Mouse (Mus musculus): ENCODE results near the gene Arhgap31. TPM values are rescaled to one million over a fixed set of nuclear protein-coding genes. Genes with fewer than 3 reads are reported as not detected.
A peak's percentile ranks its signal among the peaks of the same experiment; 100 is the strongest.

The Arhgap31 gene
- total and polyA plus RNA-seq, 2 experiments from 2014 or later = 15.7 to 60.6 TPM

DNA sequence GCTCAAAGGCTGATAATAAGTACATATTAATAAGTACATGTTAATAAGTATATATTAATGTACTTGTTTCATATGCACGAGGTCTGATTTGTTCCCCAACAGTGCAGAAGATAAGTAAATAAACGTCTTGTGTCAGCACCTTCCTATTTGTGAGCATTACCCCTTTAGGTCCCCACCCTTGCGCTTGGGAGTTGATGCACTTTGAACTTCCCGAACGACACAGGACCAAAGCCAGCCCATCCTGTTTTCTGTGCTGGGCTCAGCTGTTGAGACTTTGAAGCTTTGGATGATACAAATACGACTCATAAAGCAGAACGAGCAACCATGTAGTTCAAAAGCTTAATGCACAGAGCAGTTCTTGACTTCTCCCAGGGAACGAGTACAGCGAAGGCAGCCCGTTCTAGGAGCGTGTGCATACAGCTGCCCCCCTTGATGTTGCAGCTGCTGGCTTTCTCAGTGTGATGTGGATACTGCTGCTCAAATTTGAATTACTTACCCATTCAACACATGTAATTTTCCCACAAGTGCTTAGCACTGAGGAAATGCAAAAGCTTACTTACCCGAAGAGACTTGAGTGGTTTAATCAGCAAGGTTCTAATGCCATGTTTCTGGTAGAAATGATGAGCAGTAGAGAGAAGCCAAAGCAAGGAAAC lies 120.9 kb downstream of the Arhgap31 start:
- ATAC-seq (ENCODE audit: insufficient read depth, low read depth) (no peak), DNase-seq (ENCODE audit: low spot score) (no peak)
- Histone ChIP-seq H3K9ac (replicated peaks; ENCODE audit: low read depth, low read length) (no peak overlapping the region), H3K4me2 (ENCODE audit: low read depth, low read length) (no peak overlapping the region), H3K27me3 (ENCODE audit: control insufficient read depth, insufficient read depth, low read length) (no peaks in the 10 kb centered on the region), H3K4me3 (ENCODE audit: low read depth, low read length) (no peak overlapping the region), H3K36me3 (replicated peaks; ENCODE audit: control insufficient read depth, insufficient read depth, low read length) (peaks cover 50% of the 10 kb centered on the region), H3K9me3 (replicated peaks; ENCODE audit: control insufficient read depth, low read length) (no peaks in the 10 kb centered on the region), H3K4me1 (ENCODE audit: control insufficient read depth, insufficient read depth) (no peaks in the 10 kb centered on the region; the same call in 1 of the 2 replicates), H3K27ac (ENCODE audit: low read depth) (no peak overlapping the region; the same call in 1 of the 2 replicates)
- TF ChIP-seq EP300 (IDR thresholded peaks at IDR 0.05; ENCODE audit: low read depth) = no peak
- TF ChIP-seq CTCF (IDR thresholded peaks at IDR 0.05; ENCODE audit: low read depth) = no peak
- WGBS = 76% methylated on average over 12 of the region's 12 CpGs

DNA sequence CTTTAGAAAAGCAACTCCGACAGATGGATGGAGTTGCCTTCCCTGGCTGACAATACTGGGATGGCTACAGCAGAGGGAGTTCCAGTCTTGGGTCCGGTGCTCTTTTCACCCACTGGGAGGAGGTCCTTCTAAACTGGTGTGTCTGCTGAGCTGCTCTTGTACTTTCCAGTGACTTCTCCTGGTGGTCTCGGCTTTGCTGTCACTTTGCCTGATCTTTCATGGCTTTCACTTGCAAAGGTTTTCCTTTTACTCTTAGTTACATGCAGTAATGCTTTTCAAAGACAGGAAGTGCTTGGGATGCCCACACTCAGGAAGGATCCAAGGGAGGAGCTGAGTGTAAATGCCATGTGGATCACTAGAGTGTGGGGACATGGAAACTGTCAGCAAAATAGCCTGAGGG lies 121.6 kb downstream of the Arhgap31 start:
- peaks cover 56% of the 10 kb centered on the region for H3K36me3 ChIP-seq (replicated peaks; ENCODE audit: control insufficient read depth, insufficient read depth, low read length)
- no peak overlapping the region for H3K27ac ChIP-seq (ENCODE audit: low read depth)
- no peak for ATAC-seq (ENCODE audit: insufficient read depth, low read depth)
- no peaks in the 10 kb centered on the region; the same call in 1 of the 2 replicates for H3K4me1 ChIP-seq (ENCODE audit: control insufficient read depth, insufficient read depth)
- DNase-seq (ENCODE audit: low spot score) = no peak
- TF ChIP-seq CTCF (IDR thresholded peaks at IDR 0.05; ENCODE audit: low read depth) (peak; percentile 20; the same call in 1 of the 2 replicates), EP300 (IDR thresholded peaks at IDR 0.05; ENCODE audit: low read depth) (no peak)
- 43% methylated on average over 3 of the region's 3 CpGs for whole genome bisulfite sequencing
- H3K27me3 ChIP-seq (ENCODE audit: control insufficient read depth, insufficient read depth, low read length) = no peaks in the 10 kb centered on the region
- no peak overlapping the region for H3K4me3 ChIP-seq (ENCODE audit: low read depth, low read length)
- no peak overlapping the region for H3K4me2 ChIP-seq (ENCODE audit: low read depth, low read length)
- no peak overlapping the region for H3K9ac ChIP-seq (replicated peaks; ENCODE audit: low read depth, low read length)
- H3K9me3 ChIP-seq (replicated peaks; ENCODE audit: control insufficient read depth, low read length) = no peaks in the 10 kb centered on the region

DNA sequence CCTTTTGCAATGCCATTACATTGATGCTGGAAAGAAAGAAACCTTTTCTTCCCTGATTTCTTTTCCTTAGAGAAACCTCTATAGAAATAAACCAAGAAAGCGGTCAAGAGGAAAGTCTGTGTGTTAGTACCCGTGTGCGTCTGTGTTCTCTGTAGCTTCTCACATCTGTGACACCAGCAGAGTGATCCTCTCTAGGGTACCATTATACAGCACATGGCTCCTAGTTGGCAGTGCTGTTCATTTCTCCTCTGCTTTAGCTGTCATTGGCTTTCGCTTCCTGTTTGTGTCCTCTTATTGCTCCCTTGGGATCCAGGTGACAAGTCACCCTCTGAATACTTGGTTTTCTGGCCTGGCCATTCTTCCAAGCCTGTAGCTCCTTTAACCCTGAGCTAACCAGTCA lies 125.5 kb downstream of the Arhgap31 start:
- peaks cover 91% of the 10 kb centered on the region for H3K36me3 ChIP-seq (replicated peaks; ENCODE audit: control insufficient read depth, insufficient read depth, low read length)
- DNase-seq (ENCODE audit: low spot score) = no peak
- TF ChIP-seq EP300 (IDR thresholded peaks at IDR 0.05; ENCODE audit: low read depth) (no peak), CTCF (IDR thresholded peaks at IDR 0.05; ENCODE audit: low read depth) (no peak)
- H3K4me3 ChIP-seq (ENCODE audit: low read depth, low read length) = no peak overlapping the region
- H3K9ac ChIP-seq (replicated peaks; ENCODE audit: low read depth, low read length) = no peak overlapping the region
- no peak for ATAC-seq (ENCODE audit: insufficient read depth, low read depth)
- no peaks in the 10 kb centered on the region for H3K27me3 ChIP-seq (ENCODE audit: control insufficient read depth, insufficient read depth, low read length)
- 82% methylated on average over 4 of the region's 4 CpGs for WGBS
- no peaks in the 10 kb centered on the region for H3K9me3 ChIP-seq (replicated peaks; ENCODE audit: control insufficient read depth, low read length)
- no peaks in the 10 kb centered on the region; the same call in 1 of the 2 replicates for H3K4me1 ChIP-seq (ENCODE audit: control insufficient read depth, insufficient read depth)
- no peak overlapping the region for H3K27ac ChIP-seq (ENCODE audit: low read depth)
- no peak overlapping the region for H3K4me2 ChIP-seq (ENCODE audit: low read depth, low read length)

- Histone ChIP-seq H3K27ac (ENCODE audit: low read depth) (no peak overlapping the region), H3K4me3 (ENCODE audit: low read depth, low read length) (no peak overlapping the region), H3K4me2 (ENCODE audit: low read depth, low read length) (no peak overlapping the region), H3K9me3 (replicated peaks; ENCODE audit: control insufficient read depth, low read length) (no peaks in the 10 kb centered on the region), H3K4me1 (ENCODE audit: control insufficient read depth, insufficient read depth) (no peaks in the 10 kb centered on the region; the same call in 1 of the 2 replicates), H3K36me3 (replicated peaks; ENCODE audit: control insufficient read depth, insufficient read depth, low read length) (peaks cover 91% of the 10 kb centered on the region), H3K9ac (replicated peaks; ENCODE audit: low read depth, low read length) (no peak overlapping the region), H3K27me3 (ENCODE audit: control insufficient read depth, insufficient read depth, low read length) (no peaks in the 10 kb centered on the region)
- no peak for DNase-seq (ENCODE audit: low spot score)
- ATAC-seq (ENCODE audit: insufficient read depth, low read depth) = peak; percentile 51; the same call in 1 of the 2 replicates
- 46% methylated on average over 5 of the region's 5 CpGs for WGBS
- TF ChIP-seq CTCF (IDR thresholded peaks at IDR 0.05; ENCODE audit: low read depth) (no peak), EP300 (IDR thresholded peaks at IDR 0.05; ENCODE audit: low read depth) (no peak)
Observed at GRCm38 (mm10) chr16:38587163-38587562, 125.9 kb downstream of the Arhgap31 start.

- Histone ChIP-seq H3K4me1 (ENCODE audit: control insufficient read depth, insufficient read depth) (no peaks in the 10 kb centered on the region; the same call in 1 of the 2 replicates), H3K4me2 (ENCODE audit: low read depth, low read length) (no peak overlapping the region), H3K27me3 (ENCODE audit: control insufficient read depth, insufficient read depth, low read length) (no peaks in the 10 kb centered on the region), H3K27ac (ENCODE audit: low read depth) (no peak overlapping the region), H3K36me3 (replicated peaks; ENCODE audit: control insufficient read depth, insufficient read depth, low read length) (peaks cover 88% of the 10 kb centered on the region), H3K9ac (replicated peaks; ENCODE audit: low read depth, low read length) (no peak overlapping the region), H3K9me3 (replicated peaks; ENCODE audit: control insufficient read depth, low read length) (no peaks in the 10 kb centered on the region), H3K4me3 (ENCODE audit: low read depth, low read length) (no peak overlapping the region)
- ATAC-seq (ENCODE audit: insufficient read depth, low read depth) (no peak), DNase-seq (ENCODE audit: low spot score) (no peak)
- TF ChIP-seq CTCF (IDR thresholded peaks at IDR 0.05; ENCODE audit: low read depth) (no peak), EP300 (IDR thresholded peaks at IDR 0.05; ENCODE audit: low read depth) (no peak)
- WGBS = 86% methylated on average over 5 of the region's 5 CpGs
Observed at GRCm38 (mm10) chr16:38585186-38585585, 127.9 kb downstream of the Arhgap31 start.

DNA sequence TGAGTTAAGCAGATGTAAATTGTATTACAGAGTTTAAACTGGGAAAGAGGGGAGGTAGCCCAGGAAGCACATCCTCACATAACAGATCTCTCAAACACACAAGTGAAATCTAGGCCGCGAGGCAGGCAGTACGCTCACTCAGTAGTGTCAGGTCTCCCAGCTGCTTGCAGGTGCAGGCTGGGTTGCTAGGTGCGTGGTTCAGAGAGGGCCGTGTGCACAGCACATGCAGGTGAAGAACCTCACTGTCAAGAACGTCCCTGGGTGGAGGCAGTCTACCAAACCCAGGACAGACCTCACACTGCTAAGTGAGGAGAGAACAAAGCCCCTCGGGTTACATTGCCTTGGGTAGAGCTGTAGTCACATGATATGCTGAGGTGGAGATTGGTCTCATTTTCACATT lies 128.3 kb downstream of the Arhgap31 start:
- no peaks in the 10 kb centered on the region; the same call in 1 of the 2 replicates for H3K4me1 ChIP-seq (ENCODE audit: control insufficient read depth, insufficient read depth)
- H3K9me3 ChIP-seq (replicated peaks; ENCODE audit: control insufficient read depth, low read length) = no peaks in the 10 kb centered on the region
- no peak overlapping the region for H3K4me3 ChIP-seq (ENCODE audit: low read depth, low read length)
- no peak overlapping the region for H3K27ac ChIP-seq (ENCODE audit: low read depth)
- H3K4me2 ChIP-seq (ENCODE audit: low read depth, low read length) = no peak overlapping the region
- peaks cover 86% of the 10 kb centered on the region for H3K36me3 ChIP-seq (replicated peaks; ENCODE audit: control insufficient read depth, insufficient read depth, low read length)
- no peak overlapping the region for H3K9ac ChIP-seq (replicated peaks; ENCODE audit: low read depth, low read length)
- DNase-seq (ENCODE audit: low spot score) (no peak), ATAC-seq (ENCODE audit: insufficient read depth, low read depth) (no peak)
- WGBS = 84% methylated on average over 7 of the region's 7 CpGs
- TF ChIP-seq CTCF (IDR thresholded peaks at IDR 0.05; ENCODE audit: low read depth) (no peak), EP300 (IDR thresholded peaks at IDR 0.05; ENCODE audit: low read depth) (no peak)
- H3K27me3 ChIP-seq (ENCODE audit: control insufficient read depth, insufficient read depth, low read length) = no peaks in the 10 kb centered on the region

All from heart, postnatal 0 days (tissue).